Mouse (Mus musculus) cerebellum, adult 8-10 months (tissue): ENCODE results near the gene Kpna6.
A peak's percentile ranks its signal among the peaks of the same experiment; 100 is the strongest.

Source experiments
- DNase-seq: peaks from one replicate; pipeline ENCODE4 v3.0.0; 2022

Kpna6 gene

DNA sequence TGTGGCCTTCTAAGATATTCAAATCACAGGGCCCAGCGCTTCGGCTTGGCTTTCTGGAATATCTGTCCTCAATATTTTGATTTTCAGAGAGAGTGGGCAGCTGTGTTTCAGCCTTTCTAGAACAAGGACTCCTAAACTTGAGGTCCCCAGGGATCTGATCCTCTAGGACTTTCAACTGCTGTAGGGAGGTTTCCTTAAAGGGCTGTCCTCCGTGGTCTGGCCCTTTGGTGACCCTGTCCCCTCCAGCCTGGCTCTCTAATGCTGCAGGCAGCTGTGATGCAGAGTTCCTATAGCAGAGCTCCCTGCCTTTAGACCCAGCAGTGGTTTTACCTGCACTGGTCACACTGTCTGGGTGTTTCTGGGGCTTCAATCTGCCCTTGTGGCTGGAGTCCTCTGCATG is 55.9 kb downstream of the Kpna6 start:
- DNase-seq: no peak

- no peak for DNase-seq
These were observed 56.7 kb downstream of the Kpna6 start for GRCm38 (mm10) chr4:129615801-129616290.

DNA sequence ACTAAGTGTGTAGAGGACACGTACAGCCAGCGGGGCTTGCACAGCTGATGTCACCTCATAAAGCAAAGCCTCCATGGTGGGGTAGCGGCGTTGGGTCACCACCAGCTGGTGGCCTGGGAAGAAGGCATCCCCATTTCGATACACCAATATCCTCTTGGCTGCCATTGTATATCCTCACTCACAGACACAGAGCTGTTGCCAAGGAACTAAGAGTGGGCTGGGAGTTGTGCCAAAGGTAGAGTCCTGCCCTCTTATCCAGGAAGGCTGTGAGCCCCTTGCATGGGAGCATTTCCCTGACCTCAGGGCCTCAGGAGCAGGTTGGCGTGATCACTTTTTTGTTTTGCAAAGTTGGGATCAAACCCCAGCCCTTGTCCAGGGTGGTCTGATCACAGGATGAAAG is 58.5 kb downstream of the Kpna6 start, which contains the start of gene Dcdc2b:
Dcdc2b (minus strand) TSS at position 165 of the 400 bp plus-strand sequence.
- no peak for DNase-seq

- no peak for DNase-seq
These were observed 62.1 kb downstream of the Kpna6 start for GRCm38 (mm10) chr4:129610472-129610871.

- DNase-seq: no peak
These were observed 62.5 kb downstream of the Kpna6 start for GRCm38 (mm10) chr4:129610026-129610425.

- DNase-seq: no peak
These were observed 63.4 kb downstream of the Kpna6 start for GRCm38 (mm10) chr4:129609139-129609631.

- DNase-seq: peak; percentile 78
These were observed 64.0 kb downstream of the Kpna6 start for GRCm38 (mm10) chr4:129608426-129609025.

GRCm38 (mm10) chr4:129600233-129601158 is 72.1 kb downstream of the Kpna6 start, which contains the start of the genes Eif3i and Tmem234:
Eif3i (minus strand) TSS chr4:129600648.
Tmem234 (plus strand) TSS chr4:129600668.
- peak; percentile 76 for DNase-seq
